Mouse (Mus musculus) heart, embryonic 16.5 days (tissue): ENCODE measurements around the gene Tmem135. TPM values are rescaled to one million over a fixed set of nuclear protein-coding genes. Genes with fewer than 3 reads are reported as not detected.

ENCODE experiments used
- microRNA-seq: library from miRNA; unstranded; fragments of <30 nt; microRNA quantifications from one replicate; pipeline ENCODE4, GENCODE M21; 2017
- polyA plus RNA-seq: library from polyadenylated mRNA; unstranded; fragments of >200 nt; fragmentation: Nextera tagmentation; extraction: Ambion mirVana; gene quantifications from 2 replicates; pipeline ENCODE4 v1.2.1, GENCODE M21; 2015

Tmem135 gene
- polyA plus RNA-seq, 1 experiment from 2014 or later: 27.8 TPM

Small RNA genes within 50 kb of the gene (microRNA-seq; reads per million reads assigned to microRNA genes)
- gene Gm22171 (not detected), gene Gm24659 (not detected)

Other genes with a start within 250 kb of the Tmem135 start
- 8.5 and 11.2 TPM in 2 replicates for gene Fzd4, start 133 bp upstream of the Tmem135 start, polyA plus RNA-seq
- gene Prss23, start 123.0 kb upstream of the Tmem135 start, polyA plus RNA-seq: 29.3 and 33.4 TPM in 2 replicates
- gene Me3, start 228.2 kb upstream of the Tmem135 start, polyA plus RNA-seq: 9.0 and 10.8 TPM in 2 replicates